Mouse (Mus musculus) liver, embryonic 14 days (tissue): ENCODE data around the gene Bbs4. TPM values are rescaled to one million over a fixed set of nuclear protein-coding genes. Genes with fewer than 3 reads are reported as not detected.

Source experiments
- polyA plus RNA-seq: library from polyadenylated mRNA; depleted of rRNA; stranded (reverse); fragments of >200 nt; gene quantifications from 2 replicates; pipeline ENCODE4 v1.2.3, GENCODE M21; 2012; rRNA removed

Bbs4 gene
- 1.3 TPM in 2 replicates for polyA plus RNA-seq

DNA sequence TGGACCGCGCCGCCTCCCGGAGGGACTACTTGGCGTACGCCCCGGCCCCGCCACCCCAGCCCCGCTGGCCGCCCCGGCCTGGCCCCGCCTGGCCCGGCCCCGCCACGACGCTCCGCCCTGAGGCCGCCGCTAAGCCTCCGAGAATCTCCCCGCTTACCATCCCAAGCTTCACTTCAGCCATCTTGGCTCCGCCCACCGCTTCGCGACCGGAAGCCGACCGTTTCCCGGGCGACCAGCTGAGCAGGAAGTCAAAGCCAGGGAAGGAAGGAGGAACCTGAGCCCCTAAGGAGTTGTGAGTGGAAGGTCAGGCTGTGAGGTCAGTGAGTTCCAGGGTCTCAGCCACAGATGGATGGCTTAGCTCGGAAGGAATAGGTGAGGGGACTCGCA, at the start of gene Bbs4:
Bbs4 (minus strand) TSS at position 256 of the 387 bp plus-strand sequence.

DNA sequence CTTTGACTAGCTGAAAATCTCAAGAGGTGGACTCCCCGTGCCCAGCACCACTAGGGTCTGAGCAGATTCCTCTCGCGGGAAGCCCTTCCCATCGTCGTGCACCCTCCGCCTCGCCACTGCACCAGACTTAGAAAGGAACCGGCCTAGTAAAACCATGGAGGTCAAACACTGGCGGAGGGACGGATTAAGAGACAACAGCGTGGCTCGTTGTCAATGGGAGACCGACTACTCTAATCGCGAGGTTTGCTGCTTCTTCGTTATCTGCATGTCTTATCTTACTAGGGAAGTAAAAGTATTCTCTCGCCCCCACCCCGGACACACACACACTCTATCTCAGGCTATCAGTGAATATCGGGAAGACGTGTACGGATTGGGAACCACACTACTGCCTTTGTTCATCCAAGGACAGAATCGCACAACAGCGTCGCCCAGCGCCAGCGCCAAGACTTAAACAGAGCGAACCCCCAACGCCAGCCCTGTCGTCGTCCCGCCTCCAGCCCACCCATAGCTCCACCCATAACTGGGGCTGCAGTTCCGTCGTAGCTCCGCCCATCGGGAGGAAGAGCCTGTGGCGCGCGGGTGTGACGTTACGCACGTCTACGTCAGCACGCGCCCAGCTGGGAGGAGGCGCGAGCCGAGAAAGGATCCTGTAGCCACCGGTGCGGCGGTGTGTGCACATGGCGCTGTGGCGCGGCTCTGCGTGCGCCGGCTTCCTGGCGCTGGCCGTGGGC, 62.2 kb downstream of the Bbs4 start, which contains the start of gene Adpgk:
Adpgk (plus strand) TSS at position 602 of the 731 bp plus-strand sequence.

Other genes with a start within 250 kb of the Bbs4 start
- gene Adpgk, start 62.0 kb downstream of the Bbs4 start, polyA plus RNA-seq = 9.6 and 15.9 TPM in 2 replicates
- 11.4 and 13.4 TPM in 2 replicates for gene Arih1, start 133.1 kb upstream of the Bbs4 start, polyA plus RNA-seq
- 17.0 and 19.4 TPM in 2 replicates for gene Hexa, start 186.0 kb upstream of the Bbs4 start, polyA plus RNA-seq
- 0.02 and 0.05 TPM in 2 replicates for gene Tmem202, start 186.3 kb upstream of the Bbs4 start, polyA plus RNA-seq
- gene Celf6, start 224.4 kb upstream of the Bbs4 start, polyA plus RNA-seq = not detected in 2 replicates